Mouse (Mus musculus): ENCODE results near the gene Hp1bp3.
A peak's percentile ranks its signal among the peaks of the same experiment; 100 is the strongest.

The Hp1bp3 gene

GRCm38 (mm10) chr4:138216200-138216890 is at the start of gene Hp1bp3:
Hp1bp3 (plus strand) TSS chr4:138216296.
- peak; percentile 89 for DNase-seq

GRCm38 (mm10) chr4:138166519-138166918 is 49.6 kb upstream of the Hp1bp3 start:
- DNase-seq, result no peak

GRCm38 (mm10) chr4:138168162-138168561 is 47.9 kb upstream of the Hp1bp3 start:
- DNase-seq, result no peak

- DNase-seq, result no peak
These were observed 46.7 kb upstream of the Hp1bp3 start for GRCm38 (mm10) chr4:138169420-138169819.

GRCm38 (mm10) chr4:138172686-138173085 is 43.4 kb upstream of the Hp1bp3 start:
- no peak for DNase-seq

GRCm38 (mm10) chr4:138179391-138179790 is 36.7 kb upstream of the Hp1bp3 start:
- no peak for DNase-seq

- DNase-seq, result no peak
These were observed 35.4 kb upstream of the Hp1bp3 start for GRCm38 (mm10) chr4:138180719-138181118.

GRCm38 (mm10) chr4:138184056-138184455 is 32.0 kb upstream of the Hp1bp3 start:
- DNase-seq, result no peak

GRCm38 (mm10) chr4:138184573-138184981 is 31.5 kb upstream of the Hp1bp3 start:
- DNase-seq, result no peak

GRCm38 (mm10) chr4:138185961-138186360 is 30.1 kb upstream of the Hp1bp3 start:
- DNase-seq, result no peak

GRCm38 (mm10) chr4:138187995-138188394 is 28.1 kb upstream of the Hp1bp3 start:
- DNase-seq, result no peak

GRCm38 (mm10) chr4:138192561-138192960 is 23.5 kb upstream of the Hp1bp3 start:
- DNase-seq, result no peak

- DNase-seq, result no peak
These were observed 15.3 kb upstream of the Hp1bp3 start for GRCm38 (mm10) chr4:138200769-138201168.

GRCm38 (mm10) chr4:138201696-138202095 is 14.4 kb upstream of the Hp1bp3 start:
- DNase-seq, result no peak

- no peak for DNase-seq
These were observed 6.0 kb upstream of the Hp1bp3 start for GRCm38 (mm10) chr4:138210116-138210515.

GRCm38 (mm10) chr4:138213861-138214260 is 2.2 kb upstream of the Hp1bp3 start:
- DNase-seq, result no peak

GRCm38 (mm10) chr4:138215671-138216199 is 361 bp upstream of the Hp1bp3 start:
- no peak for DNase-seq

- DNase-seq, result peak; percentile 99
These were observed 846 bp downstream of the Hp1bp3 start for GRCm38 (mm10) chr4:138216891-138217392.

GRCm38 (mm10) chr4:138217441-138217840 is 1.3 kb downstream of the Hp1bp3 start:
- DNase-seq, result no peak

- DNase-seq, result no peak
These were observed 2.0 kb downstream of the Hp1bp3 start for GRCm38 (mm10) chr4:138217951-138218685.

- DNase-seq, result no peak
These were observed 3.2 kb downstream of the Hp1bp3 start for GRCm38 (mm10) chr4:138219331-138219730.

GRCm38 (mm10) chr4:138220761-138221160 is 4.7 kb downstream of the Hp1bp3 start:
- no peak for DNase-seq

GRCm38 (mm10) chr4:138221406-138221805 is 5.3 kb downstream of the Hp1bp3 start:
- no peak for DNase-seq

GRCm38 (mm10) chr4:138222396-138222795 is 6.3 kb downstream of the Hp1bp3 start:
- DNase-seq, result peak; percentile 54

Data from thymus, postnatal 14 days (tissue).